Mouse (Mus musculus) megakaryocyte, embryonic 14.5 days (primary cell): Measurements from ENCODE around the gene Dhfr.

ENCODE experiments used
- FLI1 ChIP-seq: IDR thresholded peaks from 2 replicates; pipeline ENCODE4 v1.6.1; 2012; ENCODE audit warnings: low read length, inconsistent platforms, mixed read lengths
- GATA1 ChIP-seq: IDR thresholded peaks from 3 replicates; pipeline ENCODE4 v1.6.1; 2012; ENCODE audit warnings: mixed read lengths, low read length, inconsistent platforms, borderline replicate concordance

DNA sequence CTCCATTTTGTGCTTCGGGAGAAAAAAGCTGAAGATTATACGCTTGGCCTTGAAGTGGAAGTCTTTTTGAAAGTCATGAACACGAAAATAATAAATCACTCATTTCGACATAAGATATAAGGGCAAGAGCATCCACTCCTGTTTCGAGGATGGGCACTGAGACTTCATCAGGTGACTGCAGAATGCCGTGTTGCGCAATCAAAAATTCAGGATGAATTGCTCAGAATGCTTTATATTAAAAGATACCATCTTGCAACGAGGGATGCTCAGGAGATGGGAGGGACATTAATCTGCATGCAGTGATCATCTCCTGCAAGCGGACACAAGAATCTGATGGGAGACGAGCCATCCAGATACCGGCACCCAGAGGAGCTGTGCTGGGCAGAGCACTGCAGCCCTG lies 65.1 kb downstream of the Dhfr start:
- TF ChIP-seq GATA1 (no peak), FLI1 (no peak)
